Mouse (Mus musculus): Measurements from ENCODE around the gene Agap3. TPM values are rescaled to one million over a fixed set of nuclear protein-coding genes. Genes with fewer than 3 reads are reported as not detected.

Gene Agap3
- polyA plus RNA-seq (2014; fragmentation: Illumina TruSeq; extraction: RNeasy Lipid Tissue Mini Kit (QIAGEN cat#74804); ENCODE audit: insufficient read depth, low read depth, low replicate concordance): 57.4 TPM

GRCm38 (mm10) chr5:24452030-24452690 is at the start of gene Agap3:
TSS of gene Agap3 (plus strand) at chr5:24452177.

GRCm38 (mm10) chr5:24413042-24413693 is 38.8 kb upstream of the Agap3 start, which contains the start of gene Asic3:
TSS of gene Asic3 (plus strand) at chr5:24413392.

GRCm38 (mm10) chr5:24423129-24424003 is 28.6 kb upstream of the Agap3 start, which contains the start of the genes Cdk5 and Slc4a2:
TSS of gene Cdk5 (minus strand) at chr5:24423530.
TSS of gene Slc4a2 (plus strand) at chr5:24423837.

GRCm38 (mm10) chr5:24444746-24445427 is 7.1 kb upstream of the Agap3 start, which contains the start of gene Fastk:
TSS of gene Fastk (minus strand) at chr5:24445287.

GRCm38 (mm10) chr5:24447624-24448298 is 4.2 kb upstream of the Agap3 start, which contains the start of gene Tmub1:
TSS of gene Tmub1 (minus strand) at chr5:24447854.

GRCm38 (mm10) chr5:24526889-24527230 is 74.9 kb downstream of the Agap3 start, which contains the start of gene Gbx1:
TSS of gene Gbx1 (minus strand) at chr5:24527202.

GRCm38 (mm10) chr5:24540387-24541143 is 88.6 kb downstream of the Agap3 start, which contains the start of gene Asb10:
TSS of gene Asb10 (minus strand) at chr5:24540978.

Other genes with a start within 250 kb of the Agap3 start
- 6.5 TPM for gene Kcnh2, start 100.6 kb upstream of the Agap3 start, polyA plus RNA-seq (2014; fragmentation: Illumina TruSeq; extraction: RNeasy Lipid Tissue Mini Kit (QIAGEN cat#74804); ENCODE audit: insufficient read depth, low read depth, low replicate concordance)
- 5.8 TPM for gene Nos3, start 87.4 kb upstream of the Agap3 start, polyA plus RNA-seq (2014; fragmentation: Illumina TruSeq; extraction: RNeasy Lipid Tissue Mini Kit (QIAGEN cat#74804); ENCODE audit: insufficient read depth, low read depth, low replicate concordance)
- 0.32 TPM for gene Atg9b, start 60.0 kb upstream of the Agap3 start, polyA plus RNA-seq (2014; fragmentation: Illumina TruSeq; extraction: RNeasy Lipid Tissue Mini Kit (QIAGEN cat#74804); ENCODE audit: insufficient read depth, low read depth, low replicate concordance)
- gene Abcb8, start 58.5 kb upstream of the Agap3 start, polyA plus RNA-seq (2014; fragmentation: Illumina TruSeq; extraction: RNeasy Lipid Tissue Mini Kit (QIAGEN cat#74804); ENCODE audit: insufficient read depth, low read depth, low replicate concordance): 12.1 TPM
- gene Asic3, start 38.8 kb upstream of the Agap3 start, polyA plus RNA-seq (2014; fragmentation: Illumina TruSeq; extraction: RNeasy Lipid Tissue Mini Kit (QIAGEN cat#74804); ENCODE audit: insufficient read depth, low read depth, low replicate concordance): not detected
- 23.5 TPM for gene Cdk5, start 28.6 kb upstream of the Agap3 start, polyA plus RNA-seq (2014; fragmentation: Illumina TruSeq; extraction: RNeasy Lipid Tissue Mini Kit (QIAGEN cat#74804); ENCODE audit: insufficient read depth, low read depth, low replicate concordance)
- 23.9 TPM for gene Slc4a2, start 28.3 kb upstream of the Agap3 start, polyA plus RNA-seq (2014; fragmentation: Illumina TruSeq; extraction: RNeasy Lipid Tissue Mini Kit (QIAGEN cat#74804); ENCODE audit: insufficient read depth, low read depth, low replicate concordance)
- 37.4 TPM for gene Fastk, start 6.9 kb upstream of the Agap3 start, polyA plus RNA-seq (2014; fragmentation: Illumina TruSeq; extraction: RNeasy Lipid Tissue Mini Kit (QIAGEN cat#74804); ENCODE audit: insufficient read depth, low read depth, low replicate concordance)
- gene Tmub1, start 4.3 kb upstream of the Agap3 start, polyA plus RNA-seq (2014; fragmentation: Illumina TruSeq; extraction: RNeasy Lipid Tissue Mini Kit (QIAGEN cat#74804); ENCODE audit: insufficient read depth, low read depth, low replicate concordance): 15.2 TPM
- 0.07 TPM for gene Gbx1, start 75.0 kb downstream of the Agap3 start, polyA plus RNA-seq (2014; fragmentation: Illumina TruSeq; extraction: RNeasy Lipid Tissue Mini Kit (QIAGEN cat#74804); ENCODE audit: insufficient read depth, low read depth, low replicate concordance)
- 0.51 TPM for gene Asb10, start 88.8 kb downstream of the Agap3 start, polyA plus RNA-seq (2014; fragmentation: Illumina TruSeq; extraction: RNeasy Lipid Tissue Mini Kit (QIAGEN cat#74804); ENCODE audit: insufficient read depth, low read depth, low replicate concordance)
- gene 4931409K22Rik, start 104.6 kb downstream of the Agap3 start, polyA plus RNA-seq (2014; fragmentation: Illumina TruSeq; extraction: RNeasy Lipid Tissue Mini Kit (QIAGEN cat#74804); ENCODE audit: insufficient read depth, low read depth, low replicate concordance): not detected
- 28.4 TPM for gene Abcf2, start 125.3 kb downstream of the Agap3 start, polyA plus RNA-seq (2014; fragmentation: Illumina TruSeq; extraction: RNeasy Lipid Tissue Mini Kit (QIAGEN cat#74804); ENCODE audit: insufficient read depth, low read depth, low replicate concordance)
- gene Chpf2, start 134.6 kb downstream of the Agap3 start, polyA plus RNA-seq (2014; fragmentation: Illumina TruSeq; extraction: RNeasy Lipid Tissue Mini Kit (QIAGEN cat#74804); ENCODE audit: insufficient read depth, low read depth, low replicate concordance): 12.6 TPM
- 12.3 TPM for gene Smarcd3, start 172.2 kb downstream of the Agap3 start, polyA plus RNA-seq (2014; fragmentation: Illumina TruSeq; extraction: RNeasy Lipid Tissue Mini Kit (QIAGEN cat#74804); ENCODE audit: insufficient read depth, low read depth, low replicate concordance)
- 35.2 TPM for gene Nub1, start 233.4 kb downstream of the Agap3 start, polyA plus RNA-seq (2014; fragmentation: Illumina TruSeq; extraction: RNeasy Lipid Tissue Mini Kit (QIAGEN cat#74804); ENCODE audit: insufficient read depth, low read depth, low replicate concordance)